Mouse (Mus musculus) frontal cortex, postnatal 36 days (tissue): ENCODE results near the gene Cxcr6.
"Not testable (repeated sequence)": the region's sequence is repeated elsewhere in the genome, so short reads cannot be mapped to it uniquely, and the experiment has no call there.

Experiments used
- DNase-seq, 2 experiments: peaks; one replicate each; pipeline ENCODE4 v3.0.0; 2022; ENCODE audit warnings: low spot score in 2 of 2

Gene Cxcr6

DNA sequence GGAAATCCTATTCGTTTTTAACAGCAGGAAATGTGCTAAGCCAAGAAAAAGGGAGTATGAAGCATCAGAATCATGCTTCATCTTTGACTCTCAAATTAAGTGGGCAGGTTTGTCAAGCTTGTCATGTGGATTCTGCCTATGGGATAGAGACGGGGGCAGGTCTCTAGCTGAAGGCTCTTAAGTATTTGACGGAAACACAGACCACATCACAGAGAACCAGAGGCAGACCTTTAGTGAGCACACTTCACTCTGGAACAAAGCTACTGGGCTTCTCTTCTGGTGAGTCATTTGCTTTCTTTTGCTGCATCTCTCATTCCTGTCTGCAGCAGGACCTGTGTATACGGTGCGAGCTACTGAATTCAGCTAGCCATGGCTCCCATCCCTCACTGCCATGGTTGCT lies at the start of gene Cxcr6:
Cxcr6 (plus strand) TSS at position 209 of the 400 bp plus-strand sequence.
- DNase-seq, result no peak

DNA sequence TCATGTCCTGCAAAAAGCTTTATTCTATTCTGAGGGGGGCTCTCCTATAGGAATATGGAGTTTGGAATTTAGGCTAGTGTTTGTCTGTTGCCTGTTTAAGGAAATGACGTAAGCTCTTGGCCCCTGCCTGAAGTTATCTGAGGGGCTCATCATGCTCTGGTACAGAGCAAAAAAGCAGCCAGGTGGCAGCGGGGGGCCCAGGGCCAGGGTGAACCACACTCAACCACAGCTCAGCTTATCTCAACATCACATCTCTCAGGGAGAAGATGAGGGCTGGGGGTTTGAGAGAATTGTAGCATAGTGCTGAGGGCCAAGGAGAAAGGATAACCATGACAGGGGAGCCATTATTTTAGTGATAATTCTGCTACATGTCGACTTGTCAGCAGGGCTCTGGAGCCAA lies 49.5 kb upstream of the Cxcr6 start:
- no peak for DNase-seq

DNA sequence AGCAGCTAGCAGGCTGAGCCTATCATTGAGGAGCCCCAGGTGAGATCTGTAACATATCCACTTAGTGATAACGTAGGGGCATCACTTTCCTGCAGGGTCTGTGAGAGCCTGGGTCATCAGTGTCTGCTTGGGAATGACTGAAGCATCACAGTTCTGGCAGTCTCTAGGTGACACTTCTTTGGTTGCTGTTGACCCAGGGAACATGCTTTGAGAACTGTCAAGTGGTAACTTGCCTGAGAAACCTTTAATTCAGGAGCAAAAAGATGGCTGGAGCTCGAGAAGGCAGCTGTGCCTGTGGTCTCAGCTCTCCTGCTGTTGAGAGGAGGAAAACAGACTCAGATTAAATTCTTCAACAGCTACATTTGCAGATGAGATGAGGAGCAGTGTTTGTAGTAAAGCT lies 48.9 kb upstream of the Cxcr6 start:
- DNase-seq, result no peak

DNA sequence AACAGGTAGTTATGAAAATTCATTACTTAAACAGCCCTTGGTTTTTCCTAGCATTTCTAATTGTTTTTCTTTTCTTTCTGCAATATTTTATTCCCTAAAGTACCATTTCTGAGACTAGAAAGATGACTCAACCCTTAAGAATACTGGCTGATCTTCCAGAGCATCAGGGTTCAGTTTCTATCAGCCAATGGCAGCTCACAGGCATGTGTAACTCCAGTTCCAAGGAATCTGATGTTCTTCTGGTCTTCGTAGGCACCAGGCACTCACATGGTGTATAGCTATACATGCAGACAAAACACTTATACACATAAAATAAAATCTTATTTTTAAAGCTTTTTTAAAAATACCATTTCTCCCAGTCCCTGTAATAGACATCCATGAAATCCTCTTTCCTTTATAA lies 48.1 kb upstream of the Cxcr6 start:
- no peak for DNase-seq

DNA sequence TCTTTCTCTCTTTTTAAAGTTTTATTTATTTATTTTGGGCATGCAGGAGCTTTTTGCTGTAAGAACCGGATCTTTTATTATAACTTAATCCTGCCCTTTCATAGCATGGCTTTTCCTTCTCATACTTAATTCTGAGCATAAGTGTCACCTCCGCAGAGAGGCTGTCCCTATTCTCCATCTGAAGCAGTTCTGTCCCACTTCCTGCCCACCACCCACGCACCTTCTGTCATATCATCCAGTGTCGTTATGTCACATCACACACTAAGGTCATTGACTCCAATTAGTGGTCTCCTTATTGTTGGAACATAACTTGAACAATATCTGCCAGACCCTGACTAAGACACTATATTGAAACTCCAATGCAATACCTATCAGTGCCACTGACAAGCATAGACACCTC lies 47.6 kb upstream of the Cxcr6 start:
- no peak for DNase-seq

DNA sequence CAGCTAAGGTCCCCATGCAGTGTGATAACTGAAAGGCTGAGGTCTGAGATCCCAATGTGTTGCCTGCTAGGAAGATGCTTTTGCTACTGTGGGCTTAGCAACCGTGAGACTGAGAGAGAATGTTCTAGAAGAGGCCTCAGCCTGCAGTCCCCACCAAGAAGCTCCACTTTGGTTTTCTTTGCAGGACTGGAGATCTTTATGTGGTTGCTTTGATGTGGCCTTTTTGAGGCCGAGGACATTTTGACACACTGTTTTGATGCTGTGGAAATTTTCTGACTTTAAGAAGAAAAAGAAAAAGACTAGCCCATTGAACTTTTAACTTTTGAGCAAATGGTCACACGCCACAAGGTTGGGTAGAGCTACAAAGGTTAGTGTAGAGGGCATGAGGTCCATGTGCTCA lies 45.5 kb upstream of the Cxcr6 start:
- no peak for DNase-seq

DNA sequence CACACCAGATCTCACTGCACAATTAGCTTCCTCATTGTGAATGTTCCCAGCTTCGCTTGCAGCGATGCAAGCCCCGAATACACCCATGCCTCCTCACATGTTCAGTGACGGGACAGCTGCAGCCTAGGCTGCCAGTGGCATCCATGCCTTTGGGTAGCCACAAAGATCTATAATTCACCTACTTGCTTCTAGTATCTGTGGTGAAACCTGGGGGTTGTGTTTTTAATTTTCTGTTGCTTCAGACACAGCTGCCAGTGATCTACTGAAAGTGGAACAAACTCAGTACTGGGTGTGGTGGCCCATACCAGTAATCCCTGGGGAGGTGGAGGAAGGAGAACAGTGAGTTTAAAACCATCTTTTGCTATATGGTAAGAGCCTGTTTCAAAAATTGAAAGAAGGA lies 43.4 kb upstream of the Cxcr6 start:
- DNase-seq, result no peak

DNA sequence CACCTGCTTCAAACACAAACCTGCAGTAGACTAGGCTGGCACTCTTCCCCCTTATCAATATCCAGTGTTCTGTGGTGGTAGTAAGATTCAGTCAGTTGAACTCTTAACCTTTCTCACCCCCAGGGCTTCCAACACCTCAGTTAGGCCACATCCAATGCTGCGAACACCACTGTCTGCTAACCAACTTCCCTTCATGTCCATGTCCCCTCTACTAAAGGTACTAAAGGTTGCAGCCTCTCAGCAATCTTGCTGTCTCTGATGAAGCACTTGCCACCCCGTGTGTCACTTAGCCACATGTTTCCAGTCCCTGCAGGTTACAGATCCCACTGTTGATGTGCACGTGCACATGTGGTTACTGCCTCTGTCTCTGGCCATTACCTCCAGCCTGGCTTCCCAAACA lies 42.5 kb upstream of the Cxcr6 start:
- no peak for DNase-seq

DNA sequence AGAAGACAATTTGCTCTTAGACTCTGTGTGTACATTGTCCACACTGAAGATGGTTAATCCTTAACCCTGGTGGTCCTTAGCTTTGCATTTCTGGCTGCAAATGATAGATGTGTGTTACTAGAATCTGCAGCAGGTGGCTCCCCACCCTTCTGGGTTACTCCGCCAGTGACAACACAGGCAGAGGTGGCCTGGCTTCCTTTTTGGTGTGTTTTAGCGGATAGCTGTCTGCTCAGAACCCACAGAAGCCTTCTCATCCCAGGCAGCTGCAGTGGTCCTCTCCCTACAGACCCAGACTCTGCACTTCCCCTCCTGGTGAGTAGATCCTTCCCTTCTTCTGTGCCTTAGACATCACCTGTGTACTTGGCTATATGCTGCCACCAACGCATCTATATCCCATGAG lies 39.3 kb upstream of the Cxcr6 start:
- no peak for DNase-seq

DNA sequence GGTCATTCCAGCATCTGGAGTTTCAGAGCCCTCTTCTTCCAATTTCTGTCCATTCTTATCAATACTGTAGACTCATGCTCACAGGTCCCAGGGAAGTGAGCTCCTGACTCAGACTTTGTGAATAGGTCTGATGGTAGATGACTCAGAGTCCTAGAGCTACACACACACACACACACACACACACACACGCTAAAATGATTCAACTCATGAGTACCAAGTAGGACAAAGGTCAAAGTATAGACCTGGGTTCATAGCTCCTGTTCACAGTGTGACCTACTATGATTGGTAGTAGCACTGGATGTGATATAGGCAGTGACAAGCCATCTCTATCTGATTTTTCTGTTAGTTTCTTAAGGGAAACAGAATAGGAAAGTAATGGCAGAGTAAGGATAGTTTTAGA lies 37.8 kb upstream of the Cxcr6 start:
- DNase-seq, result no peak

DNA sequence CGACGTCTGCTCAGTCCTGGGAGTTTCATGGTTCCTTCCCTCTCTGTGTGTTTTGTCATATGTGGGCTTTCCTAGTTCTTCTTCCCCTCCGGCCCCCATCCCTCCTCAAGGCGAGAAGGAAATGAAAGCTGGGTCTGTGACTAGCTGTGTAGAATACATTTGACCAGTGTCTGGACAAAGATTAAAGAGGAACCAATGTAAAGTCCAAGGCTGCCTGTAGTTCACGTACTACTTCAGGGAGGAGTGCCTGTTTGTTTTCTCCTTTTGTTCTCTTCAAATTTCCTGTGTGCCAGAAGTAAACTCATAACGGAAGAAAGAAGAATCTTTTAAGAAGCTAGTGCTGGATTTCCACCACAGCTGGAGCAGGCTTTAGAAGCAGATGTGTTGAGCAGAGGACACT lies 36.7 kb upstream of the Cxcr6 start:
- no peak for DNase-seq

DNA sequence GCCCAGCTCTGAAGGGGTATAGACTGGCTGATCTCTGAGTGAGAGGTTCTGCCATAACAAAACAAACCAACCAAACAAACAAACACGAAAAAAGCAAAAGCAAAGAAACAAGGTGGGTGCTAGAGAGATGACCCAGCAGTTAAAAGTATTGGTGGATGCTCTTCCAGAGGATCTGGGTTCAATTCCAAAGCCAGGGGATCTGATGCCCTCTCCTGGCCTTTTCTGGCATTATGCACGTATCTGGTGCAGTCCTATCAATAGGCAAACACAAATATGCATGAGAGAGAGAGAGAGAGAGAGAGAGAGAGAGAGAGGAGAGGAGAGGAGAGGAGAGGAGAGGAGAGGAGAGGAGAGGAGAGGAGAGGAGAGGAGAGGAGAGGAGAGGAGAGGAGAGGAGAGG lies 33.0 kb upstream of the Cxcr6 start:
- not testable (repeated sequence) for DNase-seq

DNA sequence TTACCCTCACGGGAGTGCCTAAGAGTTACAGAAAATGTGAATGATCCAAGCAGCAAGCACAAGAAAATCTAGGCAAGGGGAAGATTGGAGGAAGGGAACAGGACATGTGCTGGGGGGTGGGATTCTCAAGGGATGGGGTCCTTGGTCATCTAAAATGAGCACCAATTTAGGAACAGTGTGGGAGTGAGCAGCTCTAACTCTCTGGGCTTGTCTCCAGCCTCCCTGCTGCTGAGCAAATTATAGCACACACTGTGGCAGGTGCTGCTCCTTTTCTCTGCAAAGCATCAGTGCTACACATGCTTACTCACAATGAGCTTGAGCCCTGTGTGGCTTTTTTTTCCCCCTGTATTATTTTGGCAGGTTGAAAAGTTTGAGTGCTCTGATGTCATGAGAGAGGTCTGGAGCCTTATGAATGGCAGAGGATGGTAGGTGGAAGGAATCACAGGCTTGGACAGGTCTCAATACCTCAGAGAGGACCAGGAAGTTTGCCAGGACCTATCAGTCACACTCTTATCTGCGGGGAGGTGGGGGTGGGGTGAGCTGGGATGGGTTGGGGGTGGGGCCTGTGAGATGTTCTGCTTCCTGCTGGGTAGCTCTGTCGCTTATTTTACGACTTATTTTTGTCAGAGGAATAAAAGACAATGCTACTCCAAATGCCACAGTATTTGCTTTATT lies 17.3 kb upstream of the Cxcr6 start:
- peak in 1 of 2 experiments; percentile 19 for DNase-seq

DNA sequence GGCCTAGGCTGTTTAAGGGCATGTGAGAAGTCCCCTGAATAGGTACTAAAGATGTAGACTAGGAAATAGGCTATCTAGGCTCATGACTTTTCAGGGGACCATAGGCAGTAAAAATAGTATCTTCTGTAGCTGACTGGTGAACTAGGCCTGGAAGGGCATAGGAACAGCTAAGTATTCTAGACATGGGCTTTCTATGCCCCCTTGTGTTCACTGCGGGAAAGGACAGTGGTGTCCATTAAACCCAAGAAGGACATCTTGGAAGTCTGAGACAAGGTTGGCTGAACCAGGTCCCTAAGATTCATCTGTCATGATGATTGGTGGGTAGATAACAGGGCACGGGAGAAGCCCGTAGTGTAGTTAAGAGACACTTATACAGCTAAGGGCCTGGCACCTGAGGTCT lies 10.1 kb upstream of the Cxcr6 start:
- DNase-seq, result peak; percentile 24 to 63

DNA sequence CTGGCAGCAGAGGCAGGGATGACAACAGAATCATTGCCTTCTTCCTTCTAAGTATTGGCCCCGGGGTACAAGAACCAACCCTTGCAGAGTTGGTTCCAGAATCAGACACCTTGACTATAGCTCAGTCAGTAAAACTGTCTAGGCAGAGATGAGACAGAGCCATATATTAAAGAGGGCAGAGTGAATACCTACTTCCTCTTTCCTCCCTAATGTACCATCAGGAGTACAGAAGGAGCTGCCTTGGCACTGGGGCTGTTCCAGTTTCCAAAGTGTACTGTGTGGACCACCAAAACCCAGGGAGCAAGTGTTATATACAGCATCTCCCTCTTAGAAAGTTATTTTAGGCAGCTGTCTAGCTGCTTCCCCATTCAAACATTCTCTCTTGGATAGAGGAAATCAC lies 4.7 kb upstream of the Cxcr6 start:
- DNase-seq, result no peak

DNA sequence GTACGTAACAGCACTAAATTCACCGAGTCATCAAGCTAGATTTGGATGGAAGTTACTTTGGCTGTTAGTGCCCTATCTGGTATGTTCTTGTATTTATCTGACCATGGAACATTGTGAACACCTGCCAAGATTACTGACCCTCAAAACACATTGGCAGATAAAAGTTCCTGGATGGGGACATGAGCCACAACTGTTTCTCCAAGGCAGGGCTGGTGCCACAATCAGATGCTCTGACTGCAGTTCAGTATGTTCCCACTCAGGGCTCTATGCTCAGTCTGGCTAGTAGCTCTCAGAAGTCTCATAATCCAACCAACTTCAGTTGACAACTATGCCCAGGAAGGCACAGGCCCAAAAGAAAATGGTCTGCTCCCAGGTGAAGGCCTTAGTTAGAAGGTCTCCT lies 3.9 kb upstream of the Cxcr6 start:
- no peak for DNase-seq

DNA sequence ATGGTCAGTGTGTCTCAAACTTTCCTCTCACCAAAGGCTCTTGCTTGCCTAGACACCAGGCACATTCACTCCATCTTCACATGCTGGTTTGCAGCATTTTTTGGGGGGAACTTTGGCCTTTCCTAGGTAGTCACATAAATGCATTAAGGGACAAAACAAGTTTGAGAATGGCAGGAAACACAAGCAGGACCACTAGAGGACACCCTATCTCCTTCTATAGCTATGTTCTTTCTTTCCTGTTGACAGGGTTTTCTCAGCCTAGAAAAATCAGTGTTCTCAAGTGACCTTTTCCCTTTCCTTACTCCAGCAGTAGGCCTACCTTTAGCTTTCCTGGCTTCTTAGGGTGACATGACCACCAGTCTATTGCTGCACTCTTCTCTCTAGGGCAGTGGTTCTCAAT lies 3.4 kb upstream of the Cxcr6 start:
- DNase-seq, result no peak

DNA sequence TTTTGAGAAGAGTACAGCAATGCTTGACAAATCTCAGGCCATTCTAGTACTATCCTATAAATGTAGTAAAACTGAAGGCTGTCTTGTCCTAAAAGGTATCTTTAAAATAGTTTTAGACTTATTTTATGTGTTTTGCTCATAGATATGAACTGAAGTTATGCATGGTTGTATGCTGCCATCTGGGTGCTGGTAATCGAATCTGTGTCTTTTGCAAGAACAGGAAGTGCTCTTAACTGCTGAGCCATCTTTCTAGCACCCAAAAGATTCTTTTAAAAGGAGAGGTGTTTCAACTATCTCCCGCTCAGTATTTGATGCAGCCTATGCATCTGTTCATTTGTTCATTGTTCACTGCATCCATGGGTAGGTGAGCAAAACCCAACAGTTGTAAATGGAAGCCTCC lies 1.0 kb upstream of the Cxcr6 start:
- DNase-seq, result no peak

DNA sequence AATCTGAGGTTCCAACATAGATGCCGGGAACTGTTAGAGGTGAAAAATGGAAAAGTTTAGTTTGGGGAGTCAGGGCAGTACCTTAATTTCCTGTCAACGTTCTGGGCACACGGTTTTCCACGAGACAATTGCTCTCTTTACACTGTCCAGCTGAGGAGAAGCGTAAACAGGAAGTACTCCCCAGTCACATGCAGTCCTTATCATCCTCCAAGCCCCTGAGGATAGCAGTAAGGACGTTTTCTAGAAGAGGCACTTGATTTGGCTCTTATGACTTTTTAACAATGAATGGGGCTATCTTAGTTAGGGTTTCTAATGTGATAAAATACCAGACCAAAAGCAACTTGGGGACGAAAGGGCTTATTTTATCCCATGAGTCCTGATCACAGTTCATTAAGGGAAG lies 2.3 kb downstream of the Cxcr6 start:
- DNase-seq, result no peak

DNA sequence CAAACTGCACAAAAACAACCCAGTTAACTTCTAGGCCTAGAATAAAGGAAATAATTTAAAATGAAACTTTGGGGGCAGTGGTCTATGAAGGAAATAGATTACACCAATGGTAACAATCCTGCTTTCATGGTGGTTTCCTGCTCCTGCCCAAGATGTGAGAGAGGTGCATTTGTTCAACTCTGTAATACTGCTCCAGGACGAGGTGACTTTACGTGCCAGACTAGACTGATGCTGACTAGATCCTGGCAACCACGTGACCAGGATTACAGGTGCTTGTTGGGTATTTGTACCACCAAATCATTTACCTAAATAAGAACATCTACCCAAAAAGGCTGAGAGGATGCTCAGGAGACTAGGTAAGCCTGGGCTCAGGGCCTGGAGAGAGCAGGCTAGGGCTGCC lies 5.6 kb downstream of the Cxcr6 start:
- DNase-seq, result no peak

DNA sequence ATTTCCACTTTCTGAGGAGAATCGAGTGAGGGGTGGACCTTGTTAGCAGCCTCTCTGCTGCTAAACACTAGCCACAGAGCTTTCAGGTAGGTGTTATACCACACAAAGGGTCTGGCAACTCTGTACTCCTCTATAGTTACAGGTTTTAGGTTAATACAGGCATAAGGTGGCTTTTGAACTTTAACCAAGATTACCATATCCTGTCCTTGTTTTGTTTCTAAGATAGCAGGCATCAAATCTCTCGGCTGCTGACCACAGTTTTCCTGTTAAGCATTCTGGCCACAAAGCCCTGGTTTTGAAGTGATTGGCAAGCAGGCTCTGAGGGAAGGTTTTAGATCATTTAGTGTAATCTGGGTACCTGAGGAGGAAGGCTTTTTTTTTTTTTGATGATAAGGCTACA lies 8.1 kb downstream of the Cxcr6 start:
- no peak for DNase-seq

DNA sequence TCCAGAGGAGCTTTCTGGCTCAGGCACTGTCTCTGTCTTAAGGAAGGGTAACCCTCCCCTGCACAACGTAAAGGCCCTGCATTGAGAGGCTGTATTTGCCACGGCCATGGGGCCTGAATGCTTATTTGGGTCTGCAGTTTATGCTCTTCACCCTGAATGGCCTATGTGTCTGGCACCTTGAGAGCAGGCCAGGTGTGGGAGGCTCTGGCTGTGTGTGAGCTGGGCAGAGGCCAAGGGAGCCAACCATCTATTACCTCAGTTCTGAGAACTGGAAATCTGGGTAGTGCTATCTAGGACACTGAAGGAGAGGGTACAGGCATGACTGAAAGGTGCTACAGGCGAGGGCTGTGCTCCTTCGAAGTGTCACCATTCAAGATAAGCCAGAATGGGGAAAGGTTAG lies 8.5 kb downstream of the Cxcr6 start:
- no peak for DNase-seq

DNA sequence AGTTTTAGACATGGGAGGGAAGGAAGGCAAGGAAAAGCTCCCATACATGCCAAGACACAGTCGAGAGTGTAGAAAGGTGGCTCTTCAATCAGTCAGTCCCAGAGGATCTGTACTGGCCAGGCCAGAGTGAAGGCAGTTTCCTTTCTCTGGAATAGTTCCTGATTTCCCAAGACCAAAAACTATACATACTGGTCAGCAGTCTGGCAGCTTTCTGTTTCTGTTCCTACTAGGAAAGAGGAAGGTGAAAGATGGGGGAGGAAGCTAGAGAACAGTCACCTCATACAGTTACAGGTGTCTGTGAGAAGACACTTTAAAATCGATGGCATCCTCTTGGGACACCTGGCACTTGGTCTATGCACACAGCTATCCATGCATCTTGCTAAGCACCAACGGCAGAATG lies 9.2 kb downstream of the Cxcr6 start:
- no peak for DNase-seq

DNA sequence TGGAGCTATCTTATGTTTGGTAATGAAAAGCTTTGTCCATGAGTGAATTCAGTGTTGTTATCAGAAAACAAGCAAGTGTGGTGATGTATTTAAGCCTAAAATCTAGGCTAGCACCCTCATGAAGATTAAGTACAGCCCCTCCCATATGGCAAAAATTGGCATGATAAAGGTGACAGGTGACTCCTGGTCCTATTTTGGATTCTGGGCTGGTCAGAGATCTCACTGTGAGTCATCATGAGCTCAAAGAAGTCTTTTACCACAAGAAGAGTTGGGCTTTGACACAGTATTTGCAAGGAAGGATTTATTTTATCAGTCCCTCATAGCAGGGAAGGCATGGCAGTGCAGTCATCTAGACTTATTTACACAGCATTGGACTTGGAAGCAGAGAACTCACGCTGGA lies 9.7 kb downstream of the Cxcr6 start:
- no peak for DNase-seq

DNA sequence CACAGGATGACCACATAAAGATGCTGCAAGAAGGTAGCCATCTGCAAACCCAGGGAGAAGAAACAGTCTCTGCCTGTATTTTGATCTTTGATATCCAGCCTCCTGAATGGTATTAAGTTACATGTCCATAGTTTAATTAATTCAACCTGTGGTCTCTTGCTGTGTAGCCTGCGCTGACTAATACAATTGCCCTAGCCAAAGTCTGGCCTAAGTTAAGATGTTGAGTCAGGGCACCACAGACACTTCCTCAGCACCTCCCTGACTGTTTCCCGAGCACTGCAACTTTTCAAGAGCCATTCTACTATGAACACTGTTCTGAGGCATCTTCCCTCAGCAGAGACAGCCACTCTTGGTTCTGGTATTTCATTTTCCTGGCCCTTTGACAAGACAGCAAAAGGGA lies 12.3 kb downstream of the Cxcr6 start:
- no peak for DNase-seq
